Mouse (Mus musculus) ES-Bruce4 (cell line): ENCODE measurements around the gene Lekr1.

Experiments
- CTCF ChIP-seq: IDR thresholded peaks from one replicate; pipeline ENCODE4 v1.8.1; 2011; ENCODE audit warnings: low read depth, low read length
- EP300 ChIP-seq: IDR thresholded peaks from 2 replicates; pipeline ENCODE4 v1.6.1; 2011; ENCODE audit warnings: low read depth, low read length; ENCODE audit not compliant: insufficient read depth

- TF ChIP-seq CTCF: no peak
- no peak for TF ChIP-seq EP300
Measured at GRCm38 (mm10) chr3:65638896-65639295, 27.1 kb upstream of the Lekr1 start.
